Mouse (Mus musculus) heart, embryonic 10.5 days (tissue): ENCODE results near the gene Cdc73. TPM values are rescaled to one million over a fixed set of nuclear protein-coding genes. Genes with fewer than 3 reads are reported as not detected.

Experiments
- DNase-seq: peaks from one replicate; pipeline ENCODE4 v3.0.0-alpha.2; 2017; ENCODE audit warnings: low spot score
- H3K27ac ChIP-seq: fragments of 300-500 bp; sonication (generic); 2 replicates; pipeline ENCODE4 v1.5.1; 2016; ENCODE audit warnings: mild to moderate bottlenecking
- H3K27me3 ChIP-seq: fragments of 300-500 bp; sonication (generic); 2 replicates; pipeline ENCODE4 v1.6.1; 2016; ENCODE audit warnings: mild to moderate bottlenecking; ENCODE audit not compliant: poor library complexity, insufficient read depth, severe bottlenecking
- H3K36me3 ChIP-seq: fragments of 300-500 bp; sonication (generic); 2 replicates; pipeline ENCODE4 v1.6.1; 2016; ENCODE audit warnings: mild to moderate bottlenecking, moderate library complexity
- H3K4me1 ChIP-seq: fragments of 300-500 bp; sonication (generic); 2 replicates; pipeline ENCODE4 v1.6.1; 2016; ENCODE audit warnings: mild to moderate bottlenecking
- H3K4me3 ChIP-seq: fragments of 300-500 bp; sonication (generic); 2 replicates; pipeline ENCODE4 v1.5.1; 2016; ENCODE audit warnings: mild to moderate bottlenecking, moderate library complexity
- H3K9me3 ChIP-seq: fragments of 300-500 bp; sonication (generic); 2 replicates; pipeline ENCODE4 v1.6.1; 2016; ENCODE audit warnings: mild to moderate bottlenecking, moderate library complexity
- WGBS: fragments of 180-500 bp; shearing (Covaris S2); methylation state at CpG from one replicate; pipeline ENCODE4 v1.1.7; 2016; 5-methylcytosine and 5-hydroxymethylcytosine counted together
- polyA plus RNA-seq: library from polyadenylated mRNA; unstranded; fragments of >200 nt; fragmentation: Nextera tagmentation; extraction: Ambion mirVana; gene quantifications from 2 replicates; pipeline ENCODE4 v1.2.1, GENCODE M21; 2016

The Cdc73 gene
- polyA plus RNA-seq, 1 experiment from 2014 or later: 31.7 TPM

DNA sequence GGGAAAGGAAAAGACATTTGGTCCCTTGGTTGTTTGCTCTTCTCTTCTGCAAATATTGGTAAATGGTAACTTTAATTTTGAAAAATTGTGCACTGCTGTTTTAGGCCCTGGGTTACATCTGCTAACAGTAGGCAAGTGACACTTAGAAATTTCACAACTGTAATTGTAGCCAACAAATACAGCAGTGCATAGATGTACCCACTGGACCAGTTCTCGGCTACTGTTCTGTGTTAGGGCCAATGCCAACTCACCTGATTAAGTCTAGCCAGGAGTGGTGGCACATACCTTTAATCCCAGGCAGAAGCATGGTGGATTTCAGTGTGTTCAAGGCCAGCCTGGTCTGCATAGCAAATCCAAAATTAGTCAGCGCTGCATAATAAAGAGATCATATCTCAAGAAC, 52.4 kb downstream of the Cdc73 start:
- no peak overlapping the region for H3K27ac ChIP-seq
- 91% methylated on average over 2 of the region's 2 CpGs for WGBS

DNA sequence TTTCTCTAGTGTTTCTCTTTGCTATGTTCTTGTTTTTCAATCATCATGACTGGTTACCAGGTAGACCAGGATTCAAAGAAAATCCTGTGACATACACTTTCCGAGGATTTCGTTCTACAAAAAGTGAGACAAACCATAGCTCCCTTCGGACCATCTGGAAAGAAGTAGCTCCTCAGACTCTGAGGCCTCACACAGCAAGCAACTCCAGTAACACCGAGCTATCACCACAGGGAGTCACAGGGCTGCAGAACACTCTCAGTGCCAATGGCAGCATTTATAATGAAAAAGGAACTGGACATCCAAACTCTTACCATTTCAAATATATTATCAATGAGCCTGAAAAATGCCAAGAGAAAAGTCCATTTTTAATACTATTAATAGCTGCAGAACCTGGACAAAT, 56.5 kb downstream of the Cdc73 start:
- Histone ChIP-seq H3K4me1 (no peaks in the 10 kb centered on the region), H3K9me3 (no peaks in the 10 kb centered on the region), H3K36me3 (peaks cover 6% of the 10 kb centered on the region), H3K27me3 (no peaks in the 10 kb centered on the region), H3K4me3 (no peak overlapping the region), H3K27ac (no peak overlapping the region)
- WGBS: 85% methylated on average over 4 of the region's 4 CpGs
- no peak for DNase-seq

More for the DNA sequence above, 52.4 kb downstream of the Cdc73 start:
- Histone ChIP-seq H3K9me3 (no peaks in the 10 kb centered on the region), H3K4me3 (no peak overlapping the region), H3K27me3 (no peaks in the 10 kb centered on the region), H3K4me1 (no peaks in the 10 kb centered on the region), H3K36me3 (peaks cover 9% of the 10 kb centered on the region)
- DNase-seq: no peak

DNA sequence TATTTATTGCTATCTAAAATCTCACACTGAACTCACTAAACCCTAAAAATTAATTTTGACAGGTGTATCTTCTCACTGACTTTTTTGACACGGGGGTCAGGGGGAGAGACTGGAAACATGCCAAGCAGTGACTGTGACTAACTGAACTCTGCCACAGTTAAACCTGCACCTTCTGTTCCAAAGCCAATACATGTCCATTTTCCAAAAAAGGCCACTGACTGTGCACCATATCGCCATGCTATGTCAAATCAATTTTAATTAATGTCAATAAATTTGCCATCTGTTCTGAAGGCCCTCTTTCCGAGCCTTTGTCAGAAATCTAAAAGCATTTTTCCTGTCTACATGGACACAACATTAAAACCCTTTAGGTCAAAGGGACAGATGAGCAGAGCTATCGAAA, 57.3 kb downstream of the Cdc73 start:
- H3K4me3 ChIP-seq: no peak overlapping the region
- H3K27ac ChIP-seq: no peak overlapping the region
- H3K36me3 ChIP-seq: peaks cover 4% of the 10 kb centered on the region
- no peaks in the 10 kb centered on the region for H3K27me3 ChIP-seq
- WGBS: 91% methylated on average over 4 of the region's 4 CpGs
- DNase-seq: no peak
- no peaks in the 10 kb centered on the region for H3K9me3 ChIP-seq
- no peaks in the 10 kb centered on the region for H3K4me1 ChIP-seq

DNA sequence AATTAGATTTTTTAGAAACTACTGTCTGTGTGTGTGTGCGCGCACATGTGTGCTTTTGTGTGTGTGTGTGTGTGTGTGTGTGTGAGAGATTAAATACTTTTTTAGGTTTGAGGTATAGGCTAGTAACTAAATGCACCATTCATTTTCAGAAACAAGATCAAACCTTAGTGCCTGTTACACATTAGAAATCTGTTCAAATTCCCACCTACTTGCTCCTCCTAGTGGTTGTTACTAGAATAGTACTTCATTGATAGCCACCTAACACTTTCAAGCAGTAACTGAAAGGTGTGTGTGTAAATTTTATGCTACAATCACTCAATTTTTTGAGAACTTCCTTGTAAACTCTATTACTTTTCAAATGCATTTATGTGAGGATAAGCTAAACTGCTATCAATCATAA, 58.5 kb downstream of the Cdc73 start:
- Histone ChIP-seq H3K36me3 (no peaks in the 10 kb centered on the region), H3K27me3 (no peaks in the 10 kb centered on the region), H3K27ac (no peak overlapping the region), H3K4me1 (no peaks in the 10 kb centered on the region), H3K9me3 (no peaks in the 10 kb centered on the region), H3K4me3 (no peak overlapping the region)
- 94% methylated on average over 2 of the region's 2 CpGs for WGBS
- DNase-seq: no peak

DNA sequence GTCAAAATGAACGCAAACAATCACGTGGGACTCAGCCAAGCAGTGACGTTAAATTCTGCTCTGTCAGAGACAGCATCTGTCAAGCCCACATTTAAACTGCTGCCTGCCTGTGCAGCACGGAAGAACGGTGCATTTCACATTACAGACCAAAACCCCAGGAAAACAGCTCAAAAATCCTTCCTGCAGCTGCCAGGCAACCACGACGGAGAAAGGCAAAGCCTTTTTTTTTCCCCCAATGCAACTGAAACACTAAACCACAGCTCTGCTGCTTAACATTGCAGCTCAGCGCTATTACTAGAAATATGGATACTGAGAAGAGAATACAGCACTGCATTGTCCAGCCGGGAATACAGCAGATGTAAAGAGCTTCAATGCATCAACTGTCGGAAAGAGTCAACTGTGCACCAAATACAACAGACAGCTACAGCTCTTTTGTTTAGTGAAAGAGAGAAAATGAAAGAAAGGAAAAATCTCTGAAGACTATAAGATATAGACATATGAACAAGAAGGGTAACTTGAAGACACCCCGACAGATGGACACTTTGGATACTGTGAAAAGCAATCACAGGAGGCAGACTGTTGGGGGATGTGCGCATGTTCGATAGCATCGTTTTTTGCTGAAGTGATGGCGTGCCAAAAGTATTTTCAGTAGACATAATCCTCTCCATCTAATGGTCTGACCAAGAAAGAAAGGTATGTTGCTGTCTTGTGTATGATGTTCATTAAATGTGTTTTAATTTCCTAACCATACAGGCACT, 61.9 kb downstream of the Cdc73 start, which contains the start of gene B3galt2:
TSS of gene B3galt2 (plus strand) at position 15 of the 758 bp plus-strand sequence.
- H3K4me3 ChIP-seq: no peak within 1 kb of the TSS

DNA sequence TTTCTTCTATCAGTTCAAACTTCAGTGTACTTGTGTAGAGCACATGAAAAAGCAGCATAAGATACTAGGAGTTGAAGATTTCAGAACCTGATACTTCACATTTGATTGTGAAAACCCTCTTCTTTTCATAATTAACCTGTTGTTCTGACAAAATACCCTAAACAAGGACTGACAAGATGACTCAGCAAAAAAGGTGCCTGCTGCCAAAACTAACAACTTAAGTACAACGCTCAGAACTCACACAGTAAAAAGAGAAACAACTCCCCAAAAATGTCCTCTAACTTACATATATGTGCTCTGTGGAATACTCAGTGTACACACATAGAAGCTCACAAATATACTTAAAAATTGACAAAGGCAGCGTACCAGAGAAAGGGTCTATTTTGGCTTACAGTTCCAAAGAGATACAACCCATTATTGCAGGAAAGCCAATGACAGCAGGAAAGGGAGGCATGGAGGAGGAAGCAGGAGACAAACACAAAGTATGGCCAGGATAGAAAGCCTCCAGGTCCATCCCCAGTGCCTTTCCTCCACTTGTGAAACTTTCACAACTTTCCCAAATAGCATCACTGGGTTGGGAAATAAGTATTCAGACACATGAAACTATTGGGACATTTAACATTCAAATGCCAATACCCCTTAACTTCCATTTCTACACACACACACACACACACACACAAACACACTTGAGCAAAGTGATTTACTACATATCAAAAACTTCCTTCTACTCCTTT, 69.7 kb downstream of the Cdc73 start:
- no peaks in the 10 kb centered on the region for H3K36me3 ChIP-seq
- H3K9me3 ChIP-seq: no peaks in the 10 kb centered on the region
- H3K4me1 ChIP-seq: no peaks in the 10 kb centered on the region
- no peak overlapping the region for H3K4me3 ChIP-seq
- H3K27ac ChIP-seq: no peak overlapping the region
- H3K27me3 ChIP-seq: no peaks in the 10 kb centered on the region
- 91% methylated on average over 2 of the region's 2 CpGs for WGBS
- no peak for DNase-seq

More for the DNA sequence above, 61.9 kb downstream of the Cdc73 start, which contains the start of gene B3galt2:
- Histone ChIP-seq H3K9me3 (no peaks in the 10 kb centered on the region), H3K36me3 (no peaks in the 10 kb centered on the region), H3K27me3 (no peaks in the 10 kb centered on the region), H3K27ac (no peak within 1 kb of the TSS), H3K4me1 (no peaks in the 10 kb centered on the region)
- WGBS: 83% methylated on average over 15 of the region's 15 CpGs
- no peak for DNase-seq

DNA sequence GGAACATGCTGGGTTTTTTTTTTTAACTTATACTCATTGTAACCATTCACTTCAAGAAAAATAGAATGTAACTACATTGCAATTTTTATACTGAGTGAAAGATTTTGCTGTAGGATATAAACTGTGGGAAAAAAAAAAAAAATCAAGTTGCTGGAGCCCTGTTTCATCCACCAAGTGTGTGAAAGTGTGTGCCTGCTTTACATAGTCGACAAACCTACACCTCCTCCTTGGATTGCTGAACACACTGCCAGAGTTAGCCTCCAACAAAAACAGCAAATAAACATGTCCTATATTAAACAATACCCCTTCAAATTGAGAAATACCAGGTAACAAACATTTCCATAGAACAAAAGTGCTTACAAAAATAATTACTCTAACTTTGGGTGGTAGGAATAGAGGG, 70.3 kb downstream of the Cdc73 start:
- no peak overlapping the region for H3K27ac ChIP-seq
- no peak for DNase-seq
- peaks cover under 1% of the 10 kb centered on the region for H3K36me3 ChIP-seq
- 85% methylated on average over 1 of the region's 1 CpGs for WGBS
- no peaks in the 10 kb centered on the region for H3K4me1 ChIP-seq
- H3K27me3 ChIP-seq: no peaks in the 10 kb centered on the region
- H3K9me3 ChIP-seq: no peaks in the 10 kb centered on the region
- H3K4me3 ChIP-seq: no peak overlapping the region

DNA sequence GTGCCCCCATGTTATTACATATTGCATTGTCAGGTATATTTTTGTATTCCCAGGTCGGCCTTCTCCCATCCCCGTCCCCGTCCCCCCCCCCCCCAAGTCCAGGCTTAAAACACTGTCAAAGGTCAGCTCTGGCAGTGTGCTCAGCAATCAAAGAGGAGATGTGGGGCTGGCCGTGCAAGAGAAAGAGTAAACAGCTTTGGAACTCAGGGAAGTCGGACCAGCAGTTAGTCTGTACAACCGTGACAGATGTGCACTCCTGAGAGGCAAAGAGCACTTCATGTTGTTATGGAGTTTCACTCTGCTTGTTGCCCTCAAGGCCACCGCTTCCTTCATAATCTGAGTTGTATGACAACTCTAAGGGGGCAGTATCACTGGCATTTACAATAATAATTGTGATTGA, 71.4 kb downstream of the Cdc73 start:
- H3K4me1 ChIP-seq: no peaks in the 10 kb centered on the region
- H3K4me3 ChIP-seq: no peak overlapping the region
- H3K27ac ChIP-seq: no peak overlapping the region
- peaks cover 10% of the 10 kb centered on the region for H3K36me3 ChIP-seq
- WGBS: 75% methylated on average over 7 of the region's 7 CpGs
- no peaks in the 10 kb centered on the region for H3K9me3 ChIP-seq
- H3K27me3 ChIP-seq: no peaks in the 10 kb centered on the region
- no peak for DNase-seq

DNA sequence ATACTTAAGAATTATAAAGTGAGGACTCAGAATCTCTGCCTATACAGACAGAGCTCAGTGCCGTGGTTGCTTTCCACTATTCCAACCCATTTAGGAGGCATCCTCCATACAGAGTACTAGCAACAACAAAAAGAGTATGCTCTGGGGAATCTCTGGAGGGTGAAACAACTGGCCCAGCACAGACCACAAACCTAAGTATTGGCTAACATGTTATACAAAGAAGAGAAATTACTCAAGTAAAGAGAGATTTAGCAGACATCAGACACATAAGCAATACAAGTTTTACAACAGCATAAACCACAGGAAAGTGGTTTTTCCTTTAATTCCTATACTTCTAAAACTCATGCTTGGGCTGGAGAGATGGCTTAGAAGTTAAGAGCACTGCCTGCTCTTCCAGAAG, 80.1 kb downstream of the Cdc73 start:
- Histone ChIP-seq H3K27me3 (no peaks in the 10 kb centered on the region), H3K4me3 (no peak overlapping the region), H3K4me1 (no peaks in the 10 kb centered on the region), H3K9me3 (no peaks in the 10 kb centered on the region), H3K27ac (no peak overlapping the region), H3K36me3 (peaks cover 27% of the 10 kb centered on the region)
- WGBS: 90% methylated on average over 1 of the region's 1 CpGs
- DNase-seq: no peak

DNA sequence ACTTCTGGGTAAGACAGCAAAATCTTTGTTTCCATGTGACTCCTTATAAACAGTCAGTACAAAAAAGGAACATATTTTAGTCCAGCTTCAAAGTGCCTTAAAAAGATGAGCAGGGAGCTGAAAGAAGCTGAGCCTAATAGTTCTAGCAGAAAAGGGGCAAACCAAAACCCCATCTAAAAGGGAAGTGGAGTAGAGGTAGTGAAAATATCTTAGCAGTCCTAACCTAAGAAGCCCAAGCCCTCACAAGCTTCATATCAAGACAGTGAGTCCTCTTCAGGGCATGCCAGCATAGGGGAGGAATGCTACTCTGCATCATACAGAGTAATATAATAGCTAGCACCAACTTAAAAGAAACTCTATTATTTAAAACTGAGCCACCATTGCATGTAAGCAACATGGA, 80.8 kb downstream of the Cdc73 start:
- Histone ChIP-seq H3K36me3 (peaks cover 26% of the 10 kb centered on the region), H3K9me3 (no peaks in the 10 kb centered on the region), H3K4me1 (no peaks in the 10 kb centered on the region), H3K27ac (no peak overlapping the region), H3K4me3 (no peak overlapping the region), H3K27me3 (no peaks in the 10 kb centered on the region)
- DNase-seq: no peak

DNA sequence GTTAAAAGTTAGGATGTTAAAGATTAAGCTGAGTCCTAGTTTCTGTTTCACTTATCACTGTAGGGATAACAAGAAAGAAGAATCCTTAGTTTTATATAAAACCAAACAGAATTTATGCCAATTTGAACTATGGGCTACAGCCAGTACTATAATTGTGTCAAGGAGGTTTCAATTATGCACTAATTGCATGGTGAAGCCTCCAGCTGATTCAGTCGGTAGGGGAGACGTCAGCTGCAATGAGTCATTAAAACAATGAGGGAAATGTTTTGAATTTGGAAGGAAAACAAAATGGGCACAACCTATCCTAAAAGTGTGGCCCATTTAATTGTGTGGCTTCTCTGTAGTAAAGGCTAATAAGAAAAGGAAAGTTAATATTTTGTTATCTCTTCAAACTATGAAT, 82.9 kb downstream of the Cdc73 start:
- H3K27ac ChIP-seq: no peak overlapping the region
- H3K4me3 ChIP-seq: no peak overlapping the region
- no peaks in the 10 kb centered on the region for H3K27me3 ChIP-seq
- no peak for DNase-seq
- no peaks in the 10 kb centered on the region for H3K9me3 ChIP-seq
- 73% methylated on average over 2 of the region's 2 CpGs for WGBS
- H3K4me1 ChIP-seq: no peaks in the 10 kb centered on the region
- peaks cover 22% of the 10 kb centered on the region for H3K36me3 ChIP-seq

DNA sequence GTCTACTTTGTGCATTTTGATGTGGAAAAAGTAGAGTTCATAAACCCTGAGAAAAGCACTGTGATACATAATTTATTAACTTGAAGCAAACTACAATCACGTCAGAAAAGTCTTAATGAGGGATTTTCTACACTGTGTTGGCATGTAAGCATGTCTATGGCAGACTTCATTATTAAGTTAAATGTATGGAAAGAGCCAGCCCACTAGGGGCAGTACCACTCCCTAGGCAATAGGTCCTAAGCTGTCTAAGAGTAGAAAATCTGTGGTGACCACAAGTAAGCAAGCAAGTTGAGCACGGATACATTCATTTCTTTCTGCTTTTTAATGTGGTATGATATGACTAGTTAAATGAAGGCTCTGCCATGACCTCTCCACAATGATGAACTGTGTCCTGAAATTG, 89.8 kb downstream of the Cdc73 start:
- 88% methylated on average over 2 of the region's 2 CpGs for WGBS
- peaks cover 50% of the 10 kb centered on the region for H3K36me3 ChIP-seq

DNA sequence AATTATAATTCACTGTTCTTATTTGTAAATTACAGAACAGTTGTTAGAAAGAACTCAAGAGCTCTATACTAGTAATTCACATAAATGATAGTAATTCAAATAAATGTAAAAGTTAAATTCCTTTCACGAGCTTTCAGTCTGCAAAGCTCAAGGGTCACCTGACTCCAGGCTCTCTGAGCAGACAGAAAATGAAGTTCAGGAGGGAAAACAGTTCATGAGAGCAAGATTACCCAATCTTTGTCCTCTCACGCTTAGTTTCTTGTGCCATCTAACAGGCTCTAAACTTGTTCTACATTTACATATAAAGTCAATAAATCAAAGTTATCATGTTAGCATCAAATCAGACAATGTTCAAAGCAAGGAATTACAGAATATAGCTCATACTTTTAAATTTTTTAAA, 93.8 kb downstream of the Cdc73 start:
- WGBS: 86% methylated on average over 2 of the region's 2 CpGs
- Histone ChIP-seq H3K4me1 (no peaks in the 10 kb centered on the region), H3K4me3 (no peak overlapping the region), H3K27me3 (no peaks in the 10 kb centered on the region), H3K27ac (no peak overlapping the region), H3K36me3 (peaks cover 30% of the 10 kb centered on the region), H3K9me3 (no peaks in the 10 kb centered on the region)
- DNase-seq: no peak

More for the DNA sequence above, 89.8 kb downstream of the Cdc73 start:
- H3K4me3 ChIP-seq: no peak overlapping the region
- no peak for DNase-seq
- H3K27ac ChIP-seq: no peak overlapping the region
- H3K4me1 ChIP-seq: no peaks in the 10 kb centered on the region
- no peaks in the 10 kb centered on the region for H3K9me3 ChIP-seq
- no peaks in the 10 kb centered on the region for H3K27me3 ChIP-seq
